Comparison of ENCODE assay signal across 8 mouse cellular contexts in genomic region chr2:119270643-119271331, GRCm38 (mm10). TPM values are rescaled to one million over a fixed set of nuclear protein-coding genes. Genes with fewer than 3 reads are reported as not detected.
DNase-seq lines count a peak whose midpoint lies in the region; ATAC-seq and TF ChIP-seq lines count a peak whose summit lies in the region.

Gene Rhov (minus strand): TSS chr2:119271272.

- no peak for TF ChIP-seq EP300 in lung, postnatal 0 days (IDR thresholded peaks at IDR 0.05)

- DNase-seq in hindbrain, embryonic 10.5 days (ENCODE audit: low spot score), result peak; percentile 69
- peak; percentile 33 to 53 for DNase-seq in layer of hippocampus, postnatal 14 days (ENCODE audit: low spot score in 2 of 2)
- DNase-seq in lung, postnatal 0 days (ENCODE audit: low spot score), result peak; percentile 90
- peak; percentile 22 for DNase-seq in retina, adult 2 months (ENCODE audit: low read depth, low spot score)
- DNase-seq in urinary bladder, adult 2 months (ENCODE audit: low spot score), result peak; percentile 63

- peaks cover 34% of the 10 kb centered on the region for H3K27me3 ChIP-seq in E14TG2a.4 (ENCODE audit: insufficient read depth, low read length)
- H3K27me3 ChIP-seq in embryonic facial prominence, embryonic 13.5 days, result peaks cover 26% of the 10 kb centered on the region
- H3K27me3 ChIP-seq in hindbrain, embryonic 10.5 days (ENCODE audit: insufficient read depth, poor library complexity, severe bottlenecking), result peaks cover 32% of the 10 kb centered on the region
- no peaks in the 10 kb centered on the region for H3K27me3 ChIP-seq in lung, postnatal 0 days (replicated peaks; ENCODE audit: insufficient read depth, low read length)

- WGBS in bone marrow, adult 2 months, result 3% methylated on average over 49 of the region's 49 CpGs
- WGBS in embryonic facial prominence, embryonic 13.5 days, result 0% methylated on average over 49 of the region's 49 CpGs
- under 1% methylated on average over 49 of the region's 49 CpGs for WGBS in hindbrain, embryonic 10.5 days
- 2% methylated on average over 49 of the region's 49 CpGs for WGBS in lung, postnatal 0 days

- TF ChIP-seq POLR2A in bone marrow, adult 2 months (IDR thresholded peaks at IDR 0.05; ENCODE audit: borderline replicate concordance, control insufficient read depth, low read depth, low read length), result peak; percentile 22; the same call in 1 of the 2 replicates

- peak within 1 kb of the TSS; percentile 72 for H3K9ac ChIP-seq in embryonic facial prominence, embryonic 13.5 days
- no peak within 1 kb of the TSS for H3K9ac ChIP-seq in lung, postnatal 0 days (replicated peaks; ENCODE audit: low read depth)

- peak within 1 kb of the TSS; percentile 92 for H3K4me2 ChIP-seq in embryonic facial prominence, embryonic 13.5 days
- peak within 1 kb of the TSS; percentile 97 for H3K4me2 ChIP-seq in lung, postnatal 0 days (replicated peaks; ENCODE audit: low read depth, low read length)

- peak within 1 kb of the TSS; percentile 89 for H3K4me3 ChIP-seq in E14TG2a.4 (replicated peaks; ENCODE audit: low read length)
- peak within 1 kb of the TSS; percentile 60 for H3K4me3 ChIP-seq in bone marrow, adult 2 months (replicated peaks; ENCODE audit: control insufficient read depth, low read depth, low read length)
- H3K4me3 ChIP-seq in embryonic facial prominence, embryonic 13.5 days, result peak within 1 kb of the TSS; percentile 56
- H3K4me3 ChIP-seq in hindbrain, embryonic 10.5 days, result peak within 1 kb of the TSS; percentile 69
- H3K4me3 ChIP-seq in lung, postnatal 0 days (ENCODE audit: low read depth, low read length), result peak within 1 kb of the TSS; percentile 49

- no peaks in the 10 kb centered on the region for H3K9me3 ChIP-seq in E14TG2a.4 (ENCODE audit: low read length)
- no peaks in the 10 kb centered on the region for H3K9me3 ChIP-seq in embryonic facial prominence, embryonic 13.5 days
- no peaks in the 10 kb centered on the region for H3K9me3 ChIP-seq in hindbrain, embryonic 10.5 days
- H3K9me3 ChIP-seq in lung, postnatal 0 days (ENCODE audit: low read length), result no peaks in the 10 kb centered on the region

- peak within 1 kb of the TSS; percentile 56; the same call in 1 of the 2 replicates for H3K27ac ChIP-seq in bone marrow, adult 2 months (ENCODE audit: control insufficient read depth, insufficient read depth, low read depth, low read length, poor library complexity)
- H3K27ac ChIP-seq in embryonic facial prominence, embryonic 13.5 days, result no peak within 1 kb of the TSS
- H3K27ac ChIP-seq in hindbrain, embryonic 10.5 days, result peak within 1 kb of the TSS; percentile 81
- H3K27ac ChIP-seq in lung, postnatal 0 days (ENCODE audit: low read length), result no peak within 1 kb of the TSS

- TF ChIP-seq CTCF in E14TG2a.4 (conservative IDR thresholded peaks at IDR 0.05; ENCODE audit: low read length), result peak; percentile 34
- peak; percentile 21; the same call in 1 of the 2 replicates for TF ChIP-seq CTCF in bone marrow, adult 2 months (IDR thresholded peaks at IDR 0.05; ENCODE audit: control insufficient read depth, insufficient read depth, low read length)
- peak; percentile 54 for TF ChIP-seq CTCF in lung, postnatal 0 days (IDR thresholded peaks at IDR 0.05)

- H3K36me3 ChIP-seq in E14TG2a.4 (ENCODE audit: insufficient read depth, low read length), result no peaks in the 10 kb centered on the region
- H3K36me3 ChIP-seq in embryonic facial prominence, embryonic 13.5 days, result no peaks in the 10 kb centered on the region
- H3K36me3 ChIP-seq in hindbrain, embryonic 10.5 days, result no peaks in the 10 kb centered on the region
- no peaks in the 10 kb centered on the region for H3K36me3 ChIP-seq in lung, postnatal 0 days (ENCODE audit: insufficient read depth, low read length)

- peak; percentile 56; the same call in 1 of the 2 replicates for ATAC-seq in embryonic facial prominence, embryonic 13.5 days (ENCODE audit: insufficient number of reproducible peaks, insufficient read depth, low FRiP score, low TSS enrichment, low read depth)
- ATAC-seq in lung, postnatal 0 days, result peak; percentile 87

- H3K4me1 ChIP-seq in E14TG2a.4 (replicated peaks; ENCODE audit: low read depth, low read length), result peaks cover 20% of the 10 kb centered on the region
- no peaks in the 10 kb centered on the region for H3K4me1 ChIP-seq in bone marrow, adult 2 months (ENCODE audit: control insufficient read depth, insufficient read depth, low read length)
- H3K4me1 ChIP-seq in embryonic facial prominence, embryonic 13.5 days, result peaks cover 5% of the 10 kb centered on the region; the same call in 1 of the 2 replicates
- peaks cover 12% of the 10 kb centered on the region for H3K4me1 ChIP-seq in hindbrain, embryonic 10.5 days (replicated peaks)
- 0 out of 2 replicates have a peak, but pooled peaks cover 4% of the 10 kb centered on the region for H3K4me1 ChIP-seq in lung, postnatal 0 days (ENCODE audit: insufficient read depth, low read depth, low read length)

RNA-seq across cellular contexts. Expression of gene Rhov, which starts in this region (rescaled TPM):
- 2.1 TPM in 1 of 2 replicates, not detected in the other for polyA plus RNA-seq in bone marrow, adult 2 months (2011; ENCODE audit: insufficient read depth, insufficient read length, low replicate concordance, missing spikeins)
- polyA plus RNA-seq in embryonic facial prominence, embryonic 13.5 days (2015; fragmentation: Nextera tagmentation; extraction: Ambion mirVana), result 16.7 and 17.9 TPM in 2 replicates
- 1.2 and 3.8 TPM in 2 replicates for polyA plus RNA-seq in hindbrain, embryonic 10.5 days (2016; fragmentation: Nextera tagmentation; extraction: Ambion mirVana)
- total RNA-seq in layer of hippocampus, postnatal 14 days (2021), result 1 to 10 TPM; 9.4 to 9.6 TPM
- polyA plus RNA-seq in lung, postnatal 0 days (2015; fragmentation: Nextera tagmentation; extraction: Ambion mirVana), result 3.0 and 3.1 TPM in 2 replicates
- polyA plus RNA-seq in urinary bladder, adult 2 months (2012; rRNA removed), result 31.2 and 34.1 TPM in 2 replicates

Comparison
In these comparisons a context has a peak if more than half of its experiments do, and no peak if none do; other contexts are left out.
1. H3K27ac ChIP-seq: peak in bone marrow, adult 2 months (single experiment) and hindbrain, embryonic 10.5 days (single experiment); none in embryonic facial prominence, embryonic 13.5 days (single experiment) and lung, postnatal 0 days (single experiment).
2. DNase-seq: peak in every context shown above with its lines; median percentile 90 in lung, postnatal 0 days; 69 in hindbrain, embryonic 10.5 days; 63 in urinary bladder, adult 2 months; 43 in layer of hippocampus, postnatal 14 days; 22 in retina, adult 2 months.
3. Peak in every context shown above with its lines, with median percentiles within 50 percentile points of each other: H3K4me3 ChIP-seq and CTCF ChIP-seq.